Mouse (Mus musculus): ENCODE data around the gene Hddc2.

DNA sequence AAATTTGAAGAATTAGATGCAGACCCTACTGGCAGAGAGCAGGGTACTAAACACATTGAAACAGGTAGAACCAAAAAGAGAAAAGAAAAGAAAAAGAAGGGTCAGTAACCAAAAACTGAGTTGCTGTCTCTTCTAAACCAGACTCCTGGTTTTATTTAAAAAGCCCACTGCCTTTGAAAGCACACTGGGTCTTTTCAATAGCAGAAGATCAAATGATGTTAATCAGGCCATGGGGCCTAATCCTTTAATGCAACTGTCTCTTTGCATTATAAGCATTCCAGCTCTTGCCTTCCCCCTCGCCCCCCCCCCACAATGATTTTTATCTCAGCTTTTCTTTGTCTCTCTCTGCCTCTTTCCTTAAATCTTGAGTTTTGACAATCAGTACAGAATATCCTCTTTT lies 16.7 kb upstream of the Hddc2 start:
- TF ChIP-seq CTCF (IDR thresholded peaks at IDR 0.05; ENCODE audit: control insufficient read depth, insufficient read depth, low read length) (no peak), POLR2A (IDR thresholded peaks at IDR 0.05; ENCODE audit: borderline replicate concordance, control insufficient read depth, low read depth, low read length) (no peak)
